Mouse (Mus musculus): Measurements from ENCODE around the gene Eprs.

- TF ChIP-seq CTCF (IDR thresholded peaks at IDR 0.05; ENCODE audit: low read depth, low read length), result no peak
- no peak for TF ChIP-seq POLR2A (IDR thresholded peaks at IDR 0.05; ENCODE audit: extremely low read depth, insufficient read depth, low read length)
These were observed 9.5 kb upstream of the Eprs start for GRCm38 (mm10) chr1:185353351-185353750.

All from liver, adult 2 months (tissue).